Mouse (Mus musculus): ENCODE results near the gene 4930524B15Rik.

DNA sequence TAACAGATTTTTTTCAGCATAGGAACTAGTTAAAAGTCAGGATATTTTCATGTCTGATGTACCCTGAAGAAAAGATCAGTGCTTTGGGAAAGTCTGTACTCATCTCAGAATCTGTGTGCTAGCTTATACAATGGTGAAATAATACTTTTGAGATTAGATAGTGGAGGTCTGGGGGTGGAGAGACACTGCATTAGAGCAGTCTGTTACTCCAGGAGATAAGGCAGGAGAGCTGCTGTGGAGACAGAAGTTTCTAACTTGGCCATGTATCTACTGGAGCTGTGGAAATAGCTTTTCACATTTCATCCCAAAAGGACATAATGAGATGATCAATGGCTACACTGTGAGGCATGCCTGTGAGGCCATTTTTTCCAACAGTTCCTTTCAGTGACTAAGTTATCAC, 17.9 kb downstream of the 4930524B15Rik start:
- TF ChIP-seq CTCF (IDR thresholded peaks at IDR 0.05; ENCODE audit: control insufficient read depth, insufficient read depth, insufficient read length), result no peak
- no peak for TF ChIP-seq MYOG (IDR thresholded peaks at IDR 0.05; ENCODE audit: control insufficient read depth, extremely low read depth, insufficient read length)
- no peak for TF ChIP-seq USF1 (IDR thresholded peaks at IDR 0.05; ENCODE audit: low read depth)
- no peak for TF ChIP-seq MAX (IDR thresholded peaks at IDR 0.05)
- no peak for TF ChIP-seq FOSL1 (IDR thresholded peaks at IDR 0.05; ENCODE audit: insufficient read depth, low read length, poor library complexity, severe bottlenecking)
- TF ChIP-seq MYOD1 (IDR thresholded peaks at IDR 0.05; ENCODE audit: control insufficient read depth, insufficient read length, low read depth), result no peak

Data from C2C12 (cell line).